Mouse (Mus musculus): Measurements from ENCODE around the gene Tnnc1. TPM values are rescaled to one million over a fixed set of nuclear protein-coding genes. Genes with fewer than 3 reads are reported as not detected.

The Tnnc1 gene
- polyA plus RNA-seq, 1 experiment from 2014 or later: 1.5 TPM

GRCm38 (mm10) chr14:31179677-31180365, 28.3 kb upstream of the Tnnc1 start:
- ATAC-seq: no peak
- Histone ChIP-seq H3K27me3 (replicated peaks; ENCODE audit: control insufficient read depth, insufficient read depth, low read length) (no peaks in the 10 kb centered on the region), H3K27ac (ENCODE audit: low read length) (no peak overlapping the region), H3K9ac (replicated peaks; ENCODE audit: low read depth, low read length) (no peak overlapping the region), H3K36me3 (ENCODE audit: control insufficient read depth, insufficient read depth) (peaks cover 75% of the 10 kb centered on the region), H3K4me1 (replicated peaks; ENCODE audit: control insufficient read depth, insufficient read depth, low read length) (no peaks in the 10 kb centered on the region), H3K9me3 (ENCODE audit: control insufficient read depth, low read length) (no peaks in the 10 kb centered on the region), H3K4me3 (replicated peaks; ENCODE audit: low read length) (no peak overlapping the region), H3K4me2 (ENCODE audit: low read length) (no peak overlapping the region)
- 85% methylated on average over 12 of the region's 12 CpGs for WGBS

GRCm38 (mm10) chr14:31181512-31181911, 26.6 kb upstream of the Tnnc1 start:
- H3K4me2 ChIP-seq (ENCODE audit: low read length): no peak overlapping the region
- no peak overlapping the region for H3K27ac ChIP-seq (ENCODE audit: low read length)
- no peaks in the 10 kb centered on the region for H3K4me1 ChIP-seq (replicated peaks; ENCODE audit: control insufficient read depth, insufficient read depth, low read length)
- no peaks in the 10 kb centered on the region for H3K27me3 ChIP-seq (replicated peaks; ENCODE audit: control insufficient read depth, insufficient read depth, low read length)
- H3K9me3 ChIP-seq (ENCODE audit: control insufficient read depth, low read length): no peaks in the 10 kb centered on the region
- H3K4me3 ChIP-seq (replicated peaks; ENCODE audit: low read length): no peak overlapping the region
- H3K9ac ChIP-seq (replicated peaks; ENCODE audit: low read depth, low read length): no peak overlapping the region
- 82% methylated on average over 4 of the region's 4 CpGs for WGBS
- H3K36me3 ChIP-seq (ENCODE audit: control insufficient read depth, insufficient read depth): peaks cover 76% of the 10 kb centered on the region
- ATAC-seq: no peak

- H3K4me1 ChIP-seq (replicated peaks; ENCODE audit: control insufficient read depth, insufficient read depth, low read length): no peaks in the 10 kb centered on the region
- 79% methylated on average over 2 of the region's 2 CpGs for WGBS
- H3K9me3 ChIP-seq (ENCODE audit: control insufficient read depth, low read length): no peaks in the 10 kb centered on the region
- ATAC-seq: no peak
- H3K27me3 ChIP-seq (replicated peaks; ENCODE audit: control insufficient read depth, insufficient read depth, low read length): no peaks in the 10 kb centered on the region
- H3K9ac ChIP-seq (replicated peaks; ENCODE audit: low read depth, low read length): no peak overlapping the region
- H3K36me3 ChIP-seq (ENCODE audit: control insufficient read depth, insufficient read depth): peaks cover 78% of the 10 kb centered on the region
- no peak overlapping the region for H3K4me3 ChIP-seq (replicated peaks; ENCODE audit: low read length)
- H3K27ac ChIP-seq (ENCODE audit: low read length): no peak overlapping the region
- H3K4me2 ChIP-seq (ENCODE audit: low read length): no peak overlapping the region
These were observed 25.3 kb upstream of the Tnnc1 start for GRCm38 (mm10) chr14:31182786-31183290.

DNA sequence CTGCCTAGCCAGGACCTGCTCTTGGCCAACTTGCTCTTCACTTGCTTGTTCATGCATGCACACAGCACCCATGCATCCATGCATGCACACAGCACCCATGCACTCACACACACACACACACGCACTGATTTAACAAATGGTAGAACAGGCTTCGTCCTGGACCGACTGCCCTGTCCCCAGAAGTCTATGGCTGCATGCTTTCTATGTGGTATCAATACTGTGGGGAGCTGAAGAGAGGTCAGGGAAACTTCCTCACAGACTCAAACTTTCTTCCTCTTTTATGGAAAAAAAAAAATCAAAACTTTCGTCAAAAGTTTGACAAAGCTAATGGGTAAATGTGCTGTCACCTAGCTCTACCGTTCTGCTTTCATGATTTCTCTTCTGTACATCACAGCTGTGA, 24.6 kb upstream of the Tnnc1 start:
- H3K36me3 ChIP-seq (ENCODE audit: control insufficient read depth, insufficient read depth): peaks cover 80% of the 10 kb centered on the region
- H3K27ac ChIP-seq (ENCODE audit: low read length): no peak overlapping the region
- no peaks in the 10 kb centered on the region for H3K27me3 ChIP-seq (replicated peaks; ENCODE audit: control insufficient read depth, insufficient read depth, low read length)
- no peak overlapping the region for H3K9ac ChIP-seq (replicated peaks; ENCODE audit: low read depth, low read length)
- no peak overlapping the region for H3K4me2 ChIP-seq (ENCODE audit: low read length)
- H3K4me3 ChIP-seq (replicated peaks; ENCODE audit: low read length): no peak overlapping the region
- H3K9me3 ChIP-seq (ENCODE audit: control insufficient read depth, low read length): no peaks in the 10 kb centered on the region
- 94% methylated on average over 5 of the region's 5 CpGs for WGBS
- no peak for ATAC-seq
- no peaks in the 10 kb centered on the region for H3K4me1 ChIP-seq (replicated peaks; ENCODE audit: control insufficient read depth, insufficient read depth, low read length)

- Histone ChIP-seq H3K4me3 (replicated peaks; ENCODE audit: low read length) (no peak overlapping the region), H3K27me3 (replicated peaks; ENCODE audit: control insufficient read depth, insufficient read depth, low read length) (no peaks in the 10 kb centered on the region), H3K9ac (replicated peaks; ENCODE audit: low read depth, low read length) (no peak overlapping the region), H3K36me3 (ENCODE audit: control insufficient read depth, insufficient read depth) (peaks cover 81% of the 10 kb centered on the region), H3K4me1 (replicated peaks; ENCODE audit: control insufficient read depth, insufficient read depth, low read length) (no peaks in the 10 kb centered on the region), H3K9me3 (ENCODE audit: control insufficient read depth, low read length) (no peaks in the 10 kb centered on the region), H3K27ac (ENCODE audit: low read length) (no peak overlapping the region), H3K4me2 (ENCODE audit: low read length) (no peak overlapping the region)
- no peak for ATAC-seq
- WGBS: 94% methylated on average over 12 of the region's 12 CpGs
These were observed 23.9 kb upstream of the Tnnc1 start for GRCm38 (mm10) chr14:31184195-31184594.

GRCm38 (mm10) chr14:31186656-31187055, 21.5 kb upstream of the Tnnc1 start:
- H3K36me3 ChIP-seq (ENCODE audit: control insufficient read depth, insufficient read depth): peaks cover 78% of the 10 kb centered on the region
- no peak overlapping the region for H3K27ac ChIP-seq (ENCODE audit: low read length)
- H3K9ac ChIP-seq (replicated peaks; ENCODE audit: low read depth, low read length): no peak overlapping the region
- H3K4me3 ChIP-seq (replicated peaks; ENCODE audit: low read length): no peak overlapping the region
- no peak overlapping the region for H3K4me2 ChIP-seq (ENCODE audit: low read length)
- no peaks in the 10 kb centered on the region for H3K4me1 ChIP-seq (replicated peaks; ENCODE audit: control insufficient read depth, insufficient read depth, low read length)
- no peak for ATAC-seq
- H3K27me3 ChIP-seq (replicated peaks; ENCODE audit: control insufficient read depth, insufficient read depth, low read length): no peaks in the 10 kb centered on the region
- no peaks in the 10 kb centered on the region for H3K9me3 ChIP-seq (ENCODE audit: control insufficient read depth, low read length)
- WGBS: 85% methylated on average over 4 of the region's 4 CpGs

GRCm38 (mm10) chr14:31188771-31189181, 19.3 kb upstream of the Tnnc1 start:
- no peak overlapping the region for H3K27ac ChIP-seq (ENCODE audit: low read length)

GRCm38 (mm10) chr14:31189348-31189747, 18.8 kb upstream of the Tnnc1 start:
- H3K27me3 ChIP-seq (replicated peaks; ENCODE audit: control insufficient read depth, insufficient read depth, low read length): no peaks in the 10 kb centered on the region
- no peak for ATAC-seq
- no peak overlapping the region for H3K9ac ChIP-seq (replicated peaks; ENCODE audit: low read depth, low read length)
- 91% methylated on average over 3 of the region's 3 CpGs for WGBS
- H3K9me3 ChIP-seq (ENCODE audit: control insufficient read depth, low read length): no peaks in the 10 kb centered on the region
- peaks cover 58% of the 10 kb centered on the region for H3K36me3 ChIP-seq (ENCODE audit: control insufficient read depth, insufficient read depth)
- no peak overlapping the region for H3K4me2 ChIP-seq (ENCODE audit: low read length)
- no peak overlapping the region for H3K4me3 ChIP-seq (replicated peaks; ENCODE audit: low read length)
- H3K27ac ChIP-seq (ENCODE audit: low read length): no peak overlapping the region
- H3K4me1 ChIP-seq (replicated peaks; ENCODE audit: control insufficient read depth, insufficient read depth, low read length): peaks cover 6% of the 10 kb centered on the region; the same call in 1 of the 2 replicates

More at GRCm38 (mm10) chr14:31188771-31189181, 19.3 kb upstream of the Tnnc1 start:
- no peaks in the 10 kb centered on the region for H3K9me3 ChIP-seq (ENCODE audit: control insufficient read depth, low read length)
- H3K4me1 ChIP-seq (replicated peaks; ENCODE audit: control insufficient read depth, insufficient read depth, low read length): peaks cover 3% of the 10 kb centered on the region; the same call in 1 of the 2 replicates
- no peak for ATAC-seq
- no peak overlapping the region for H3K4me2 ChIP-seq (ENCODE audit: low read length)
- peaks cover 63% of the 10 kb centered on the region for H3K36me3 ChIP-seq (ENCODE audit: control insufficient read depth, insufficient read depth)
- H3K27me3 ChIP-seq (replicated peaks; ENCODE audit: control insufficient read depth, insufficient read depth, low read length): no peaks in the 10 kb centered on the region
- no peak overlapping the region for H3K9ac ChIP-seq (replicated peaks; ENCODE audit: low read depth, low read length)
- no peak overlapping the region for H3K4me3 ChIP-seq (replicated peaks; ENCODE audit: low read length)
- WGBS: 60% methylated on average over 6 of the region's 6 CpGs

DNA sequence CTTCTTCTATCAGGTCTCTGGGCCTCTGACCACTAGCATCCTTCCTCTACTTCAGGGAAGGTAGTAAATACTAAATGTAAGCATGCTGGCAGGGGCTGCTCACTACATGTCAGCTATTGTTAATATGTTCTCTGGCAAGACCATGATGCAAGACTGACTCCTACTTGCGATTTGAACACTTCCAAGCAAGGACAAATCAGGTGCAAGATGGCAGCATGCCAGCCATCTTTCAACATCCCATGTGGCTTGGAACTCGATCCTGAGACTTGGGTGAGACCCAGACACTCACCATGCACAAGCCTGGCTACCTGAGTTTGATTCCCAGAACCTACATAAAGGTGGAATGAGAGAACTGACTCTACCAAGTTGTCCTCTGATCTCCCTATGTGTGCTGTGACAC, 16.2 kb upstream of the Tnnc1 start:
- Histone ChIP-seq H3K27ac (ENCODE audit: low read length) (no peak overlapping the region), H3K4me1 (replicated peaks; ENCODE audit: control insufficient read depth, insufficient read depth, low read length) (peaks cover 6% of the 10 kb centered on the region; the same call in 1 of the 2 replicates), H3K9me3 (ENCODE audit: control insufficient read depth, low read length) (no peaks in the 10 kb centered on the region), H3K4me3 (replicated peaks; ENCODE audit: low read length) (no peak overlapping the region), H3K36me3 (ENCODE audit: control insufficient read depth, insufficient read depth) (peaks cover 36% of the 10 kb centered on the region), H3K27me3 (replicated peaks; ENCODE audit: control insufficient read depth, insufficient read depth, low read length) (no peaks in the 10 kb centered on the region), H3K9ac (replicated peaks; ENCODE audit: low read depth, low read length) (no peak overlapping the region), H3K4me2 (ENCODE audit: low read length) (no peak overlapping the region)
- ATAC-seq: no peak
- WGBS: 60% methylated on average over 2 of the region's 2 CpGs

Data from forebrain, embryonic 16.5 days (tissue).